ENCODE assay signal across 24 mouse cellular contexts in genomic region chr15:77078786-77079185, GRCm38 (mm10). TPM values are rescaled to one million over a fixed set of nuclear protein-coding genes. Genes with fewer than 3 reads are reported as not detected.
DNase-seq lines count a peak whose midpoint lies in the region; ATAC-seq and TF ChIP-seq lines count a peak whose summit lies in the region.
"Had no signal": no experiment of that assay in that cellular context is flagged by ENCODE, and none has a peak within 500 bp of the region (broad histone marks: within the 10 kb centered on the region; RNA-seq: fewer than 3 reads in every experiment).

No protein-coding gene starts in this region.

- ATAC-seq in hindbrain, embryonic 13.5 days (ENCODE audit: low FRiP score) = no peak
- ATAC-seq in hindbrain, postnatal 0 days = no peak
- ATAC-seq in liver, embryonic 16.5 days (ENCODE audit: low read depth) = no peak
- no peak for ATAC-seq in neural tube, embryonic 15.5 days (ENCODE audit: low FRiP score)
- ATAC-seq in intestine, postnatal 0 days = no peak
- ATAC-seq: forebrain, embryonic 13.5 days; forebrain, postnatal 0 days; inflammation-experienced regulatory T-cells, adult 6 months; Patski had no signal

- H3K9ac ChIP-seq in hindbrain, embryonic 13.5 days = no peak overlapping the region
- H3K9ac ChIP-seq in hindbrain, postnatal 0 days (replicated peaks; ENCODE audit: low read length) = no peak overlapping the region
- no peak overlapping the region for H3K9ac ChIP-seq in liver, embryonic 16.5 days (ENCODE audit: low read depth, low read length)
- 0 out of 2 replicates have a peak overlapping the region, but pooled peaks have one; percentile 5 for H3K9ac ChIP-seq in ES-Bruce4 (ENCODE audit: low read depth, poor library complexity, severe bottlenecking)
- H3K9ac ChIP-seq in neural tube, embryonic 15.5 days (replicated peaks) = no peak overlapping the region
- no peak overlapping the region for H3K9ac ChIP-seq in intestine, postnatal 0 days (ENCODE audit: low read depth, low read length)
- H3K9ac ChIP-seq: forebrain, embryonic 13.5 days; forebrain, postnatal 0 days; hindbrain, embryonic 14.5 days had no signal

- H3K4me2 ChIP-seq in hindbrain, embryonic 13.5 days = no peak overlapping the region
- no peak overlapping the region for H3K4me2 ChIP-seq in hindbrain, postnatal 0 days (ENCODE audit: low read depth, low read length)
- H3K4me2 ChIP-seq in liver, embryonic 16.5 days (ENCODE audit: low read depth, low read length) = no peak overlapping the region
- no peak overlapping the region for H3K4me2 ChIP-seq in neural tube, embryonic 15.5 days
- H3K4me2 ChIP-seq in intestine, postnatal 0 days (replicated peaks; ENCODE audit: low read depth) = no peak overlapping the region
- H3K4me2 ChIP-seq: forebrain, embryonic 13.5 days; hindbrain, embryonic 14.5 days had no signal

- H3K9me3 ChIP-seq in hindbrain, embryonic 13.5 days = no peaks in the 10 kb centered on the region
- no peaks in the 10 kb centered on the region for H3K9me3 ChIP-seq in hindbrain, postnatal 0 days (ENCODE audit: low read length)
- H3K9me3 ChIP-seq in liver, embryonic 16.5 days (replicated peaks; ENCODE audit: control insufficient read depth, low read length) = no peaks in the 10 kb centered on the region
- no peaks in the 10 kb centered on the region for H3K9me3 ChIP-seq in ES-Bruce4 (replicated peaks; ENCODE audit: control insufficient read depth, insufficient read depth, low read length, poor library complexity, severe bottlenecking)
- H3K9me3 ChIP-seq in neural tube, embryonic 15.5 days (replicated peaks) = no peaks in the 10 kb centered on the region
- no peaks in the 10 kb centered on the region for H3K9me3 ChIP-seq in intestine, postnatal 0 days (ENCODE audit: control insufficient read depth)
- H3K9me3 ChIP-seq: forebrain, embryonic 13.5 days; heart, embryonic 10.5 days had no signal

- H3K36me3 ChIP-seq in hindbrain, embryonic 13.5 days = peaks cover 76% of the 10 kb centered on the region
- peaks cover 23% of the 10 kb centered on the region for H3K36me3 ChIP-seq in hindbrain, postnatal 0 days (ENCODE audit: insufficient read depth, low read length)
- H3K36me3 ChIP-seq in liver, embryonic 16.5 days (ENCODE audit: control insufficient read depth, insufficient read depth) = no peaks in the 10 kb centered on the region
- no peaks in the 10 kb centered on the region for H3K36me3 ChIP-seq in ES-Bruce4 (ENCODE audit: control insufficient read depth, insufficient read depth, low read length, poor library complexity, severe bottlenecking)
- peaks cover 55% of the 10 kb centered on the region for H3K36me3 ChIP-seq in neural tube, embryonic 15.5 days
- peaks cover 47% of the 10 kb centered on the region; the same call in 1 of the 2 replicates for H3K36me3 ChIP-seq in intestine, postnatal 0 days (ENCODE audit: control insufficient read depth, insufficient read depth)

- DNase-seq in hindbrain, postnatal 0 days (ENCODE audit: low spot score) = no peak
- DNase-seq in liver (no peak), R1 (ENCODE audit: low read depth, low spot score) (peak; percentile 72)
- DNase-seq: adrenal gland, adult 8-10 months; cerebellum, adult 11 months; cerebellum, adult 8-10 months; cerebellum, postnatal 14 days; forebrain, postnatal 0 days; gastrocnemius, postnatal 36 days; heart, postnatal 10 days; heart, postnatal 4 days; kidney, adult 11 months had no signal

- no peak for TF ChIP-seq CTCF in hindbrain, postnatal 0 days (IDR thresholded peaks at IDR 0.05; ENCODE audit: low read depth)
- no peak for TF ChIP-seq CTCF in ES-Bruce4 (IDR thresholded peaks at IDR 0.05; ENCODE audit: low read depth, low read length)
- no peak for TF ChIP-seq CTCF in intestine, postnatal 0 days (IDR thresholded peaks at IDR 0.05; ENCODE audit: low read depth)

- peak overlapping the region; percentile 60; the same call in 1 of the 2 replicates for H3K27ac ChIP-seq in hindbrain, embryonic 13.5 days
- H3K27ac ChIP-seq in hindbrain, postnatal 0 days = no peak overlapping the region
- H3K27ac ChIP-seq in liver, embryonic 16.5 days (ENCODE audit: low read length) = peak overlapping the region; percentile 13; the same call in 1 of the 2 replicates
- peak overlapping the region; percentile 70 for H3K27ac ChIP-seq in ES-Bruce4 (ENCODE audit: insufficient read depth, low read length)
- H3K27ac ChIP-seq in neural tube, embryonic 15.5 days (replicated peaks) = no peak overlapping the region
- no peak overlapping the region for H3K27ac ChIP-seq in intestine, postnatal 0 days (ENCODE audit: low read depth, low read length)
- H3K27ac ChIP-seq: forebrain, embryonic 13.5 days; heart, embryonic 10.5 days; hindbrain, embryonic 14.5 days had no signal

- peaks cover 10% of the 10 kb centered on the region; the same call in 1 of the 2 replicates for H3K4me1 ChIP-seq in hindbrain, embryonic 13.5 days (replicated peaks)
- no peaks in the 10 kb centered on the region for H3K4me1 ChIP-seq in hindbrain, postnatal 0 days (ENCODE audit: insufficient read depth, low read length)
- H3K4me1 ChIP-seq in liver, embryonic 16.5 days (ENCODE audit: control insufficient read depth, low read depth, low read length) = 0 out of 2 replicates have a peak, but pooled peaks cover 3% of the 10 kb centered on the region
- H3K4me1 ChIP-seq in ES-Bruce4 (ENCODE audit: control insufficient read depth, insufficient read depth, low read length) = peaks cover 8% of the 10 kb centered on the region
- H3K4me1 ChIP-seq in neural tube, embryonic 15.5 days = peaks cover 13% of the 10 kb centered on the region
- 0 out of 2 replicates have a peak, but pooled peaks cover 2% of the 10 kb centered on the region for H3K4me1 ChIP-seq in intestine, postnatal 0 days (replicated peaks; ENCODE audit: control insufficient read depth, insufficient read depth, low read length)

- TF ChIP-seq POLR2A in ES-Bruce4 (IDR thresholded peaks at IDR 0.05; ENCODE audit: insufficient read depth, low read length) = no peak

- no peak overlapping the region for H3K4me3 ChIP-seq in hindbrain, embryonic 13.5 days
- no peak overlapping the region for H3K4me3 ChIP-seq in hindbrain, postnatal 0 days (ENCODE audit: low read length)
- H3K4me3 ChIP-seq in liver, embryonic 16.5 days (ENCODE audit: low read depth, low read length) = no peak overlapping the region
- H3K4me3 ChIP-seq in ES-Bruce4 (ENCODE audit: low read depth, low read length) = peak overlapping the region; percentile 14; the same call in 1 of the 2 replicates
- no peak overlapping the region for H3K4me3 ChIP-seq in neural tube, embryonic 15.5 days (replicated peaks)
- H3K4me3 ChIP-seq in intestine, postnatal 0 days (ENCODE audit: low read depth, low read length) = no peak overlapping the region
- H3K4me3 ChIP-seq: forebrain, embryonic 13.5 days; heart, embryonic 10.5 days had no signal

- no peak for TF ChIP-seq EP300 in ES-Bruce4 (IDR thresholded peaks at IDR 0.05; ENCODE audit: insufficient read depth, low read depth, low read length)

- H3K27me3 ChIP-seq in hindbrain, embryonic 13.5 days = no peaks in the 10 kb centered on the region
- no peaks in the 10 kb centered on the region for H3K27me3 ChIP-seq in hindbrain, postnatal 0 days (ENCODE audit: insufficient read depth, low read length)
- no peaks in the 10 kb centered on the region for H3K27me3 ChIP-seq in liver, embryonic 16.5 days (ENCODE audit: control insufficient read depth, insufficient read depth, low read depth, low read length)
- no peaks in the 10 kb centered on the region for H3K27me3 ChIP-seq in ES-Bruce4 (ENCODE audit: control insufficient read depth, insufficient read depth, low read length, poor library complexity, severe bottlenecking)
- H3K27me3 ChIP-seq in neural tube, embryonic 15.5 days (replicated peaks) = no peaks in the 10 kb centered on the region
- no peaks in the 10 kb centered on the region for H3K27me3 ChIP-seq in intestine, postnatal 0 days (replicated peaks; ENCODE audit: control insufficient read depth, insufficient read depth, low read length)
- H3K27me3 ChIP-seq: forebrain, embryonic 13.5 days; Patski had no signal

- 43% methylated on average over 3 of the region's 3 CpGs for whole genome bisulfite sequencing in hindbrain, embryonic 13.5 days
- 37% methylated on average over 3 of the region's 3 CpGs for WGBS in hindbrain, postnatal 0 days
- 54% methylated on average over 3 of the region's 3 CpGs for WGBS in liver, embryonic 16.5 days (ENCODE audit: insufficient replicate concordance)
- 53% methylated on average over 3 of the region's 3 CpGs for WGBS in neural tube, embryonic 15.5 days
- WGBS in intestine, postnatal 0 days = 92% methylated on average over 3 of the region's 3 CpGs

RNA-seq across cellular contexts. Expression of gene Mb, which starts 28.3 kb away (rescaled TPM):
- 0.44 and 0.62 TPM in 2 replicates for polyA plus RNA-seq in hindbrain, embryonic 13.5 days (2015; fragmentation: Nextera tagmentation; extraction: Ambion mirVana)
- 0.65 TPM in 1 of 2 replicates, not detected in the other for total RNA-seq in hindbrain, postnatal 0 days (2014; rRNA removed)
- polyA plus RNA-seq in hindbrain, postnatal 0 days (2015; fragmentation: Nextera tagmentation; extraction: Ambion mirVana) = 0.20 and 0.28 TPM in 2 replicates
- polyA plus RNA-seq in liver, embryonic 16.5 days (2015; fragmentation: Nextera tagmentation; extraction: Ambion mirVana) = 0.25 TPM in 1 of 2 replicates, not detected in the other
- polyA plus RNA-seq in ES-Bruce4 (2011; ENCODE audit: insufficient read depth, insufficient read length, low read depth, missing spikeins) = 1.9 and 2.1 TPM in 2 replicates
- 1.3 TPM in 2 replicates for polyA plus RNA-seq in neural tube, embryonic 15.5 days (2015; fragmentation: Nextera tagmentation; extraction: Ambion mirVana)
- 0.16 and 0.24 TPM in 2 replicates for polyA plus RNA-seq in intestine, postnatal 0 days (2015; fragmentation: Nextera tagmentation; extraction: Ambion mirVana)
- total RNA-seq: CH12.LX; common myeloid progenitor, adult 5-6 weeks had no signal
- polyA plus RNA-seq: forebrain, embryonic 13.5 days; inflammation-experienced regulatory T-cells, adult 6 months; Patski had no signal

RNA-seq across cellular contexts. Expression of gene Apol6, which starts 34.3 kb away (rescaled TPM):
- not detected in 2 replicates for polyA plus RNA-seq in hindbrain, embryonic 13.5 days (2015; fragmentation: Nextera tagmentation; extraction: Ambion mirVana)
- total RNA-seq in hindbrain, postnatal 0 days (2014; rRNA removed) = 1.1 TPM in 1 of 2 replicates, not detected in the other
- polyA plus RNA-seq in hindbrain, postnatal 0 days (2015; fragmentation: Nextera tagmentation; extraction: Ambion mirVana) = 0.35 TPM in 1 of 2 replicates, not detected in the other
- 0.06 and 0.09 TPM in 2 replicates for polyA plus RNA-seq in liver, embryonic 16.5 days (2015; fragmentation: Nextera tagmentation; extraction: Ambion mirVana)
- not detected in 2 replicates for polyA plus RNA-seq in ES-Bruce4 (2011; ENCODE audit: insufficient read depth, insufficient read length, low read depth, missing spikeins)
- 0.54 TPM in 1 of 2 replicates, not detected in the other for polyA plus RNA-seq in neural tube, embryonic 15.5 days (2015; fragmentation: Nextera tagmentation; extraction: Ambion mirVana)
- polyA plus RNA-seq in intestine, postnatal 0 days (2015; fragmentation: Nextera tagmentation; extraction: Ambion mirVana) = 0.67 and 1.3 TPM in 2 replicates
- total RNA-seq: CH12.LX; common myeloid progenitor, adult 5-6 weeks had no signal
- polyA plus RNA-seq: forebrain, embryonic 13.5 days; forebrain, postnatal 0 days; hindbrain, embryonic 14.5 days had no signal

Comparison
In these comparisons a context has a peak if more than half of its experiments do, and no peak if none do; other contexts are left out.
1. H3K27ac ChIP-seq: peak in hindbrain, embryonic 13.5 days (single experiment), liver, embryonic 16.5 days (single experiment) and ES-Bruce4 (single experiment); none in hindbrain, postnatal 0 days (single experiment), neural tube, embryonic 15.5 days (single experiment) and intestine, postnatal 0 days (single experiment).